Comparison of ENCODE assay signal across 16 mouse cellular contexts in genomic region chr15:22857704-22858103, GRCm38 (mm10).
"Had no signal": no experiment of that assay in that cellular context is flagged by ENCODE, and none has a peak within 500 bp of the region (broad histone marks: within the 10 kb centered on the region; RNA-seq: fewer than 3 reads in every experiment).

No protein-coding gene starts in this region.

- H3K4me2 ChIP-seq: lung, embryonic 15.5 days; midbrain, embryonic 11.5 days; midbrain, embryonic 13.5 days; midbrain, embryonic 15.5 days; neural tube, embryonic 12.5 days had no signal

- H3K4me3 ChIP-seq: lung, embryonic 15.5 days; megakaryocyte, embryonic 14.5 days; midbrain, embryonic 13.5 days; midbrain, embryonic 15.5 days; neural tube, embryonic 12.5 days had no signal

- H3K27ac ChIP-seq: lung, embryonic 15.5 days; macrophage; midbrain, embryonic 13.5 days; midbrain, embryonic 15.5 days; neural tube, embryonic 12.5 days had no signal

- H3K36me3 ChIP-seq: lung, embryonic 15.5 days; midbrain, embryonic 13.5 days; midbrain, embryonic 15.5 days; neural tube, embryonic 12.5 days had no signal

- H3K9me3 ChIP-seq: lung, embryonic 15.5 days; megakaryocyte, embryonic 14.5 days; midbrain, embryonic 13.5 days; midbrain, embryonic 15.5 days; neural tube, embryonic 12.5 days had no signal

- ATAC-seq: lung, postnatal 0 days; midbrain, embryonic 13.5 days; midbrain, embryonic 15.5 days had no signal

- H3K4me1 ChIP-seq: lung, embryonic 15.5 days; megakaryocyte, embryonic 14.5 days; midbrain, embryonic 13.5 days; midbrain, embryonic 15.5 days; neural tube, embryonic 12.5 days had no signal

- DNase-seq: lung, adult 2 months; lung, postnatal 14 days; lung, postnatal 36 days; right cerebral cortex, postnatal 14 days; spleen, adult 18-20 months; thymus, adult 18-20 months; thymus, postnatal 14 days; thymus, postnatal 36 days had no signal

- H3K27me3 ChIP-seq: lung, embryonic 15.5 days; megakaryocyte, embryonic 14.5 days; midbrain, embryonic 13.5 days; midbrain, embryonic 15.5 days; neural tube, embryonic 12.5 days had no signal

- H3K9ac ChIP-seq: lung, embryonic 15.5 days; midbrain, embryonic 13.5 days; midbrain, embryonic 15.5 days; neural tube, embryonic 12.5 days had no signal
